Mouse (Mus musculus) G1E (cell line): ENCODE measurements around the gene Rwdd2b. TPM values are rescaled to one million over a fixed set of nuclear protein-coding genes. Genes with fewer than 3 reads are reported as not detected.
A peak's percentile ranks its signal among the peaks of the same experiment; 100 is the strongest.

Experiments
- ATAC-seq: 2 replicates; pipeline ENCODE4 v1.8.0; 2016; ENCODE audit warnings: mild to moderate bottlenecking; ENCODE audit not compliant: insufficient number of reproducible peaks, poor library complexity, low FRiP score, severe bottlenecking; ENCODE audit errors: extremely low read depth
- DNase-seq: peaks from one replicate; pipeline ENCODE4 v3.0.0; 2012; ENCODE audit warnings: low spot score
- H3K27me3 ChIP-seq: 2 replicates; pipeline ENCODE4 v1.6.1; 2012; ENCODE audit warnings: mild to moderate bottlenecking, low read length, inconsistent platforms; ENCODE audit not compliant: insufficient read depth
- H3K36me3 ChIP-seq: replicated peaks from 2 replicates; pipeline ENCODE3; 2012; ENCODE audit warnings: mild to moderate bottlenecking, inconsistent platforms
- H3K4me1 ChIP-seq: 2 replicates; pipeline ENCODE4 v1.6.1; 2012; ENCODE audit warnings: low read depth, low read length, inconsistent platforms, mixed read lengths; ENCODE audit not compliant: insufficient read depth
- H3K4me3 ChIP-seq: 2 replicates; pipeline ENCODE4 v1.5.1; 2012; ENCODE audit warnings: low read depth, mild to moderate bottlenecking, inconsistent platforms, low read length, moderate library complexity, mixed read lengths
- H3K9me3 ChIP-seq: replicated peaks from 2 replicates; pipeline ENCODE4 v1.6.1; 2012; ENCODE audit warnings: inconsistent platforms
- CTCF ChIP-seq: IDR thresholded peaks from 2 replicates; pipeline ENCODE4 v1.5.1; 2012; ENCODE audit warnings: low read depth, low read length, inconsistent platforms, mixed read lengths
- GATA1 ChIP-seq: IDR thresholded peaks from 2 replicates; pipeline ENCODE4 v1.6.1; 2012; ENCODE audit warnings: borderline replicate concordance, low read length, inconsistent platforms, mixed read lengths
- GATA2 ChIP-seq: IDR thresholded peaks from 2 replicates; pipeline ENCODE4 v1.6.1; 2012; ENCODE audit warnings: low read depth, low read length, inconsistent platforms, borderline replicate concordance
- POLR2AphosphoS5 ChIP-seq: IDR thresholded peaks from 2 replicates; pipeline ENCODE4 v1.6.1; 2012; ENCODE audit warnings: low read depth, low read length, inconsistent platforms; ENCODE audit not compliant: insufficient replicate concordance
- TAL1 ChIP-seq: conservative IDR thresholded peaks from 2 replicates; pipeline ENCODE4 v1.6.1; 2012; ENCODE audit warnings: low read depth, low read length, inconsistent platforms, mixed read lengths
- polyA plus RNA-seq: library from polyadenylated mRNA; stranded (reverse); fragments of >175 nt; gene quantifications from 2 replicates; pipeline ENCODE4 v1.2.3, GENCODE M21; 2012
- total RNA-seq, 2 experiments: library from RNA; stranded (forward) in 1 of 2; stranded (reverse) in 1 of 2; fragments of 200-1000 nt in 1 of 2; fragments of >200 nt in 1 of 2; fragmentation: Nextera tagmentation in 1 of 2; gene quantifications; 2 replicates each; pipeline ENCODE4 v1.2.3; 2014 to 2017

Rwdd2b gene
- total and polyA plus RNA-seq, 3 experiments, result 1.3 to 12.3 (median 2.6) TPM

DNA sequence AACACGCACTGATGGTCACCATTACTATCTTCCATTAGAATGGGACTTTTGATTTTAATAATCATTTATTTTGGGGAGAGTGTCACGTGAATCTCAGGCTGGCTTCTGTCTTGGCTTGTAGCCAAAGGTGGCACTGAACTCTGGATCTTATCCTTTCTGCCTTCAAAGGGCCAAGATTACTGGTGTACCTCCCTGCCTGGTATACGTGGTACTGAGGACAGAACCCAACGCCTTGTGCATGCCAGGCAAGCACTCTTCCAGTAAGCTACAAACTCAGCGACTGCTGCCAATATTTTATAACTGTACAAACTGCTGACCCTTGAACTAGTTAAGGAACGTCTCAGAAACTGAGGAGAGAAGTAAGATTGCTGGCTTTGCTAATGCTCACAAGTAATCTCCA lies 5.4 kb downstream of the Rwdd2b start:
- DNase-seq, result no peak
- H3K4me3 ChIP-seq, result no peak overlapping the region
- no peaks in the 10 kb centered on the region for H3K9me3 ChIP-seq
- H3K36me3 ChIP-seq, result peaks cover 45% of the 10 kb centered on the region
- H3K27me3 ChIP-seq, result no peaks in the 10 kb centered on the region
- peaks cover 29% of the 10 kb centered on the region for H3K4me1 ChIP-seq
- ATAC-seq, result no peak
- TF ChIP-seq CTCF (no peak), POLR2AphosphoS5 (no peak), GATA2 (no peak), TAL1 (no peak), GATA1 (no peak)

DNA sequence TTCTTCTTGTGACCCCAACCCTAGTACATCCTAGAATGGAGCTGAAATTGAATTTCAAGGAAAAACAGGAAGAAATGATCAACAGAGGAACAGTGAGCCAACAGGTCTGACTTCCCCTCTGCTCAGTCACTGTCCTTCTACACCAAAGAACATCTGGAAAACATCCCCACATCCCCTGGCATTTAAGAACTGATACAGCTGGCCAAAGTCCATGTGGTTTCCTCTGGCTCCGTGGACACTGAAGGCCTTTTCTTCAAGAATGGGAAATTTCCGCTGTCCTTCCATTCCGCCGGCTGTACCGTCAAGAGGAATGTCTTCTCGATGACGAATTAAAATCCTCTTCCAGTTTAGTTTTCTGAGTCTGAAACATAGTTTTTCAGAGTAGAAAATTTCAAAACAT lies 6.1 kb downstream of the Rwdd2b start:
- Histone ChIP-seq H3K36me3 (peaks cover 52% of the 10 kb centered on the region), H3K4me1 (peaks cover 23% of the 10 kb centered on the region), H3K4me3 (no peak overlapping the region), H3K27me3 (no peaks in the 10 kb centered on the region), H3K9me3 (no peaks in the 10 kb centered on the region)
- no peak for DNase-seq
- ATAC-seq, result no peak
- TF ChIP-seq CTCF (no peak), TAL1 (no peak), GATA1 (no peak)

DNA sequence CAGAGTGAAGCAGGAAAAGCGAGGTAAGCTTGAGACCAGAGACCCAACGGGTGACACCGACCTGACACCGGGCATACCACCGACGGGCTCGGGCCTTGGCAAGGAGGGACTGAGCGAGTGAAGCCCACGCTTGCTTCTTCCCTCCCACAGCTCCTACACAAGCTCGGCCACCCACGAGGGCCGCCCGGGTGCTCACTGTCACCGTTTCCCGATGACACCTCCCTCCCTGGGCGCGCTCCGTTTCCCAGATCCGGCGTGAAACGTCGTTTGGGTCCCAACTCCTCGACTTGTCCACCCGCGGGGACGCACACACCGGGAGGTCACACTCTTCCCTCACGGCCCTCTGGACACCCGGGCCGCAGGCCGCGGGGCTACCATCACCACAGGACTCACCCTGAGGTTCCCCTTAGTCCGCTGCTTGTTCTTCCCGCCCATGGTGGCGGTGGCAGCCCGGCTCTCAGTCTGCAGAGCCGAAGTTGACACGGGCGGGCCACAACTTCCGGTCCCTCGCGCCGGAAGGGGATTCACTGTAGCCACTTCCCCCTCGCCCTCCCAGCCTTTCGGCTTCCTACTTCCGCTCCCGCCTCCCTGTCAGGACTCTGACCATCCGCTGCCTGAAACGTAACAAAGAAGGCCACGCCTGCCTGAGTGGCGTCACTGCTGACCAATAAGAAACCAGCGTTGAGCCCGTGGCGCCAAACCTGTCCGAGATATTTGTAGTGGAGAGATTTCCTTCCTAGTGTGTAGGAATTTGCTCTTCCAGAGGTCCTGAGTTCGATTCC lies 8.1 kb downstream of the Rwdd2b start, which contains the start of gene Ltn1:
TSS of gene Ltn1 (minus strand) at position 580 of the 782 bp plus-strand sequence.
- Histone ChIP-seq H3K9me3 (no peaks in the 10 kb centered on the region), H3K4me3 (peak within 1 kb of the TSS; percentile 88), H3K27me3 (no peaks in the 10 kb centered on the region), H3K4me1 (peaks cover 18% of the 10 kb centered on the region), H3K36me3 (peaks cover 55% of the 10 kb centered on the region)
- peak; percentile 78 for DNase-seq
- TF ChIP-seq GATA1 (no peak), TAL1 (no peak), GATA2 (no peak)
- ATAC-seq, result peak; percentile 100

DNA sequence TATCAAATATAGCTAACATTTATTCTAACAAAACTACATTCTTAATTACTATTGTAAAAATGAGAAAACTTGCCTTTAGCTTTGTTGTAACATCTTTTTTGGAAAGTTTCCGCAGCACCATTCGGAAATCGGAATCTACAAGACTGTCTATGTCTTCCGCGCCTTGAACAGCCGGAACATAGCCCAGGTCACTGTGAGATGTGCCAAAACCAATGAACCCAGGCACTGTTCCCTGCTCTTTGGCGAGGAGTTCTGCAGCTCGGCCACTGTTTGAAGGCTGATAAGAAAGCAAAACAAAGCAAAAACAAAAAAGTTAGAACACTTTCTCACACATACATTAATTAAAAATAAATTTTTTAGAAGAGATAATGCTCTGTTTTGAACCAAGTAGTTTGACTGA lies 12.9 kb downstream of the Rwdd2b start:
- no peaks in the 10 kb centered on the region for H3K27me3 ChIP-seq
- H3K9me3 ChIP-seq, result no peaks in the 10 kb centered on the region
- peaks cover 11% of the 10 kb centered on the region for H3K4me1 ChIP-seq
- TF ChIP-seq GATA2 (no peak), GATA1 (no peak), TAL1 (no peak), CTCF (no peak)
- peaks cover 61% of the 10 kb centered on the region for H3K36me3 ChIP-seq
- DNase-seq, result no peak
- ATAC-seq, result no peak
- no peak overlapping the region for H3K4me3 ChIP-seq

DNA sequence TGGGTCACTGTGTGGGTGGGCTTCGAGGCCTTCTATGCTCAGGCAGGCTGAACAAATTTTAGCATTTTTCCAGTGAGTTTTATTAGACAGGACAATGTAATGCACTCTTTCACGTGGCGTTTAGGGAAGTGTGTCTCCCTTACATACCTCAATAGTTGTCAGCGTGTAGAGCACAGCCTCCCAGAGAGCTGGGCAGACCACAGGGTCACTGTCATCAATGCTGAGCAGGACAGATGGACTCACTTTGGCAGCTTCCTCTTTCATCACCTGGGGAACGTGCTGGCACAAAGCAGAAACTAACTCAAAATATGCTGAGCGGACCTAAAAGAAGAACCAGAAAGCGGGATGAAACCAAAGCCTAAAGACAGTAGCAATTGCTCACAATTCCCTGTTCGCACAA lies 19.7 kb downstream of the Rwdd2b start:
- no peaks in the 10 kb centered on the region for H3K27me3 ChIP-seq
- no peak overlapping the region for H3K4me3 ChIP-seq
- DNase-seq (no peak), ATAC-seq (no peak)
- H3K9me3 ChIP-seq, result peaks cover 4% of the 10 kb centered on the region; the same call in 1 of the 2 replicates
- H3K4me1 ChIP-seq, result peaks cover 4% of the 10 kb centered on the region
- H3K36me3 ChIP-seq, result peaks cover 92% of the 10 kb centered on the region
- TF ChIP-seq CTCF (no peak), TAL1 (no peak), GATA2 (no peak), GATA1 (no peak), POLR2AphosphoS5 (no peak)

DNA sequence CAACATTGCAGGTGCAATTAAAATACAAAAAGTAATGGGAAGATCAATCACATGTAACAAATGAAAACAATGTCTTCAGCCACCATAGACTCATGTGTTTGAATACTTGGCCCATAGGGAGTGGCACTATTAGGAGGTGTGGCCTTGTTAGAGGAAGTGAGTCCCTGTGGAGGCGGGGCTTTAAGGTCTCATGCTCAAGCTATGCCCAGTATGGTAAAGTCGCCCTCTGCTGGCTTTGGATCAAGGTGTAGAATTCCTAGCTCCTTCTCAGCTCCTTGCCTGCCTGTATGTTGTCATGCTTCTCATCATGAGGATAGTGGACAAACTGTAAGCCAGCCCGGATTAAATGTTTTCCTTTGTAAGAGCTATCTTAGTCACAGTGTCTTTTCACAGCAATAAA lies 35.4 kb downstream of the Rwdd2b start:
- peak; percentile 45 for ATAC-seq
- peaks cover 93% of the 10 kb centered on the region for H3K36me3 ChIP-seq
- no peaks in the 10 kb centered on the region for H3K27me3 ChIP-seq
- TF ChIP-seq POLR2AphosphoS5 (no peak), TAL1 (no peak), GATA2 (no peak), CTCF (no peak), GATA1 (no peak)
- H3K9me3 ChIP-seq, result no peaks in the 10 kb centered on the region
- no peak overlapping the region for H3K4me3 ChIP-seq
- no peak for DNase-seq
- peaks cover 7% of the 10 kb centered on the region; the same call in 1 of the 2 replicates for H3K4me1 ChIP-seq
